Mouse (Mus musculus) testis, adult 2 months (tissue): Measurements from ENCODE around the gene Mynn. TPM values are rescaled to one million over a fixed set of nuclear protein-coding genes. Genes with fewer than 3 reads are reported as not detected.

Source experiments
- H3K27ac ChIP-seq: fragments of 200-500 bp; 2 replicates; pipeline ENCODE4 v1.5.1; 2012; ENCODE audit warnings: low read depth, low read length; ENCODE audit not compliant: control insufficient read depth, insufficient read depth
- H3K27me3 ChIP-seq: fragments of 200-500 bp; 2 replicates; pipeline ENCODE4 v1.6.1; 2012; ENCODE audit warnings: mild to moderate bottlenecking, low read length, moderate library complexity; ENCODE audit not compliant: control insufficient read depth, insufficient read depth
- H3K36me3 ChIP-seq: fragments of 200-500 bp; 2 replicates; pipeline ENCODE4 v1.6.1; 2012; ENCODE audit warnings: mild to moderate bottlenecking, low read length; ENCODE audit not compliant: control insufficient read depth, insufficient read depth
- H3K4me1 ChIP-seq: fragments of 200-500 bp; 2 replicates; pipeline ENCODE4 v1.6.1; 2012; ENCODE audit warnings: low read length; ENCODE audit not compliant: control insufficient read depth, insufficient read depth
- H3K4me3 ChIP-seq: fragments of 200-500 bp; 2 replicates; pipeline ENCODE4 v1.5.1; 2012; ENCODE audit warnings: low read depth, mild to moderate bottlenecking, low read length, moderate library complexity, mixed read lengths; ENCODE audit not compliant: control insufficient read depth
- CTCF ChIP-seq: fragments of 200-500 bp; IDR thresholded peaks from 2 replicates; pipeline ENCODE4 v1.5.1; 2012; ENCODE audit warnings: low read depth, mild to moderate bottlenecking, inconsistent platforms, low read length, moderate library complexity; ENCODE audit not compliant: control insufficient read depth, insufficient read depth, insufficient replicate concordance
- POLR2A ChIP-seq: fragments of 200-500 bp; IDR thresholded peaks from 2 replicates; pipeline ENCODE4 v1.6.1; 2012; ENCODE audit warnings: low read depth, mild to moderate bottlenecking, inconsistent platforms, low read length, moderate library complexity; ENCODE audit not compliant: control insufficient read depth
- polyA plus RNA-seq: library from polyadenylated mRNA; depleted of rRNA; stranded (reverse); fragments of >200 nt; gene quantifications from 2 replicates; pipeline ENCODE4 v1.2.3, GENCODE M21; 2012; rRNA removed

The Mynn gene
- polyA plus RNA-seq, 1 experiment, result 6.2 TPM

DNA sequence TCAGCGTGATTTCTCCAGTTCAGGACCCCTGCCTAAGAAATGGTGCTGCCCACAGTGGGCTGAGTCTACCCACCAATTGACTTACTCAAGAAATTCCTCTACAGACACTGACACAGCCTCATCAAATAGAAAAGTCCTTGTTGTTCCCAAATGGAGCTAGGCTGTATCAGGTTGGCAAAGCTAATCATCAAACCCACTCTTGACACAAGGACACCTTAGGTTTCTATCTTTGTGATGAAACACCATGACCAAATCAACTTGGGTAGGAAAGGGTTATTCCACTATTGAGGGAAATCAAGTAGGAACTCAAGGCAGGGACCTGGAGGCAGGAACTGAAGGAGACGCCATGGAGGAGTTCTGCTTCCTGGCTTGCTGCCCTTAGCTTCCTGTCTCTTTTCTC lies 42.3 kb downstream of the Mynn start, which contains the start of gene Lrriq4:
Gene Lrriq4 (plus strand): TSS at position 301 of the 400 bp plus-strand sequence.
- no peak within 1 kb of the TSS for H3K27ac ChIP-seq
- H3K4me1 ChIP-seq, result peaks cover 3% of the 10 kb centered on the region
- H3K4me3 ChIP-seq, result peak within 1 kb of the TSS; percentile 67

DNA sequence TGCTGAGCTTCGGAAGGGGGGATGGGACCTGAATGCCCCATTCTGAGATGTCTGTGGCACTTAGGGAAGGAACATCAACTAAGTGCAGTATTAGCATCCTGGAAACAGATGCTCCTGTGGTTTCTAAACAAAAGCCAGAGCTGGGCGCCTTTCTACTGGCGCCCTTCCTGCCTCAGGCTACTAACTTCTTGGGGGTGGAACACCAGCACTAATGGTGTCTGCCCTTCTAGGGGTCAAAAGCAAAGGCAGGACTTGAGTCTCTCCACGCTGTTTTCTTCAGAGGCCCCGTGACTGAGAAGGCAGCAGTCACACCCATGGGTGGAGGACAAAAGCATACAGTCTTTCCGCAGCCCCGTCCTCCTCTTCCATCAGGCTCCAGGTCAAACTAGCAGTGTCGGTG lies 44.9 kb downstream of the Mynn start:
- TF ChIP-seq CTCF (no peak), POLR2A (no peak)
- Histone ChIP-seq H3K4me1 (peaks cover 11% of the 10 kb centered on the region), H3K4me3 (peak overlapping the region; percentile 89), H3K27ac (no peak overlapping the region), H3K27me3 (no peaks in the 10 kb centered on the region), H3K36me3 (0 out of 2 replicates have a peak, but pooled peaks cover 3% of the 10 kb centered on the region)

More for the DNA sequence above, 42.3 kb downstream of the Mynn start, which contains the start of gene Lrriq4:
- peaks cover 3% of the 10 kb centered on the region; the same call in 1 of the 2 replicates for H3K36me3 ChIP-seq
- H3K27me3 ChIP-seq, result no peaks in the 10 kb centered on the region
- no peak for TF ChIP-seq POLR2A

DNA sequence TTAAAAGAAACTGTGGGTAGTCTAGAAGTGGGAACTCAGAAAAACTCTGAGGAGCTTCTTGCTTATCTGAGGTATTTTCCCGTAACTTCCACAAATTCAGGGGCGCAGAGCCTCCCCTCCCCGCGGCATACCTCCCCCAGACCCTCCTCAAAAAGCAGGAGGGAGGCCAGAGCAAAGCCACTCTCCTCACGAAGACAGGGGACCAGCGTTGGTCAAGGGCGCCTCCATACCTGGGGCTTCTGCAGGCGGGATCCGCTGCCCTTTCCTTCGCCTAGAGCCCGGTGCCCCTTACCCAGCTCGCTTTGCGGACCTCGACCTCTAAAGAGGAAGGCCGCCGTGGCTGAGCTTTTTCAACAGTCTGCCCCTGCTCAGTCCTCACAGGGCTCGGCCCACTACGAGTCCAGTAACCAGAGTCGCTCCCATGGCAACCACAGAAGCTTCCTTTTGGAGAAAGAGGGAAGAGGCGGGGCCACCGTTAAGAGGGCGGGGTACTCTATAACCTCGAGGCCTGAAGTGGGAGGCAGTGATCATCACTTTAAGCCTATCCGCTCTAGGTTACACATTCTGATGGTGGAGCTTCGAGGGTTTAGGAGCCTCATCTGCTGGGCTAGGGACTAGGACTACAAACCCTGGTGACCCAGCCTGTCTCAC lies 45.7 kb downstream of the Mynn start, which contains the start of gene Lrrc34:
Gene Lrrc34 (minus strand): TSS at position 430 of the 651 bp plus-strand sequence.
- peaks cover 11% of the 10 kb centered on the region for H3K4me1 ChIP-seq
- H3K36me3 ChIP-seq, result 0 out of 2 replicates have a peak, but pooled peaks cover 3% of the 10 kb centered on the region
- H3K27me3 ChIP-seq, result no peaks in the 10 kb centered on the region
- H3K27ac ChIP-seq, result peak within 1 kb of the TSS; percentile 81
- no peak for TF ChIP-seq CTCF
- peak; percentile 82 for TF ChIP-seq POLR2A
- H3K4me3 ChIP-seq, result peak within 1 kb of the TSS; percentile 94

DNA sequence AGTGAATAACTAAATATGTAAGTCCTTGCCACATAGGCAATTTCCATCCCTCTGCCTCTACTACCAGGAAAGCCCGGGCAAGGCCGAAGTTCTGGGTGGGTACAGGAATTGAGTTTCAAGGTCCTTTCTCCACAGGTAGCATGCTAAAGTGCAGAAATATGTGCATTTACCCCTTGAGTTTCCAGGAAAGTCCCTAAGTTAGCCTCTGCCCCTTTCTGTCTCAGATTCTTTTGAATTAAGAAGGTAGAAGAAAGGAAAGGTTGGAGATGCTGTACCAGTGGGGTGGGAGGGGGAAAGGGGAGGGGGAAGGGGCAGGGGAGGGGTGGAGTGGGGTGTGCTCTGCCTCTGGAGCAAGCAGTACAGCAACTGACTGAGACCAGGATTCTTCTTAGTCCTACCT lies 46.6 kb downstream of the Mynn start:
- Histone ChIP-seq H3K27me3 (no peaks in the 10 kb centered on the region), H3K27ac (no peak overlapping the region), H3K4me1 (peaks cover 11% of the 10 kb centered on the region), H3K4me3 (peak overlapping the region; percentile 94), H3K36me3 (0 out of 2 replicates have a peak, but pooled peaks cover 3% of the 10 kb centered on the region)
- no peak for TF ChIP-seq CTCF
- no peak for TF ChIP-seq POLR2A

DNA sequence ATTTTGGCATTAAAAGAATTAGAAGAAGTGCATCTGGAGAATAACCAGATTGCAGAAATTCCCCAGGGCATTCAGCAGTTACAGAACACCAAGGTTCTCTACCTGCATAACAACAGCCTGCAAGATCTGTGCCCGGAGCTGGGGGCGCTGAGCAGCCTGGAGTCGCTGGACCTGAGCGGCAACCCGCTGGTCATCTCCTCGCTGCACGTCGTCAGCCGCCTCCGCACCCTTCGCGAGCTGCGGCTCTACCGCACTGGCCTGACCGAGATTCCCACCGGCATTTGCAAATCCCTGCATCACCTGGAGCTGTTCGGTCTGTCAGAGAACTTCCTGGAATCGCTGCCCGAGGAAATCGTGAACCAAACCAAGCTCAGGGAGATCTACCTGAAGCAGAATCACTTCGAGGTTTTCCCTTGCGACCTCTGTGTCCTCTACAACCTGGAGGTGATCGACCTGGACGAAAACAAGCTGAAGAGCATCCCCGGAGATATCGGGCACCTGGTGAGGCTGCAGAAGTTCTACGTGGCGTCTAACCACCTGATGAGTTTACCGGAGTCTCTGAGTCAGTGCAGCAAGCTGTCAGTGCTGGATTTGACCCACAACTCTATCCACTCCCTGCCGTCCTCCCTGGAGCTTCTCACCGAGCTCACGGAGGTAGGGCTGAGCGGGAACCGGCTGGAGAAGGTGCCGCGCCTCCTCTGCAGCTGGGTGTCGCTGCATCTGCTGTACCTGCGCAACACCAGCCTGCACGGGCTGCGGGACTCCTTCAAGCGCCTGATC lies 48.4 kb downstream of the Mynn start:
- Histone ChIP-seq H3K4me1 (peaks cover 11% of the 10 kb centered on the region), H3K36me3 (0 out of 2 replicates have a peak, but pooled peaks cover 3% of the 10 kb centered on the region), H3K4me3 (peak overlapping the region; percentile 82), H3K27ac (no peak overlapping the region), H3K27me3 (no peaks in the 10 kb centered on the region)
- no peak for TF ChIP-seq POLR2A
- TF ChIP-seq CTCF, result no peak

DNA sequence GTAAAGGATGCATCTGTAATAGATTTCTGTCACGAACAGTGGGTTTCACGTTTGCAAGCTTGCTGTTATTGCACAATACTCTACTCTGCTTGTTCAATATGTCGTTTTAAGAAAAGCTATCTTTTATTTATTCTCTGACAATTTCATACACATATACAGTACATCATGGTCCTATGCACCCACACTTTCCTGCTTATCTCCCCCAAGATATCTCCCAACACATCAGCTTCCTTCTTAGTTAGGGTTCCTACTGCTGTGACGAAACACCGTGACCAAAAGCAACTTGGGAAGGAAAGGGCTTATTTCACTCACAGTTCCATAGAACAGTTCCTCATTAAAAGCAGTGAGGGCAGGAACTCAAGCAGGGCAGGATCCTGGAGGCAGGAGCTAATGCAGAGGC lies 54.1 kb downstream of the Mynn start:
- Histone ChIP-seq H3K4me1 (no peaks in the 10 kb centered on the region; the same call in 1 of the 2 replicates), H3K27ac (no peak overlapping the region), H3K36me3 (no peaks in the 10 kb centered on the region), H3K27me3 (no peaks in the 10 kb centered on the region), H3K4me3 (no peak overlapping the region)
- no peak for TF ChIP-seq POLR2A
- TF ChIP-seq CTCF, result no peak

DNA sequence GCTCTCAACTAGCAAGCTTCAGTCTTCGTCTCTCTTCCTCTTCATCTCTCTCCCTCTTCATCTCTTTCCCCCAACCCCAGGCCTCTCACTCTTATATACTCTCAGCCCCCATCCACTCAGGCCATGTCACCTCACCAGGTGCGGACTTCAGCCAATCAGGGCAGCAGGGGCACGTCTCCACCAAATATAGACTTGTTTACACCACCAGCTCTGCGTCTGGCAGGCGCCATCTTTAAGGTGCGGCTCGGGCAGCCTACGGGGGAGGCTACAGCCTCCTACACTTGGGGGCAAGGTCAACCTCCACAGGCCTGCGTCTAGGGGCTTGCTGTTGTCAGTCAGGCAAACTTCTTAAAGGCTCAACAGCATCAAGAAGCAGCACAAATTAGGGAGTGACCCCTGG lies 56.6 kb downstream of the Mynn start:
- H3K4me1 ChIP-seq, result no peaks in the 10 kb centered on the region; the same call in 1 of the 2 replicates
- no peak for TF ChIP-seq CTCF
- no peak for TF ChIP-seq POLR2A
- H3K27me3 ChIP-seq, result no peaks in the 10 kb centered on the region
- no peaks in the 10 kb centered on the region for H3K36me3 ChIP-seq
- H3K27ac ChIP-seq, result no peak overlapping the region
- H3K4me3 ChIP-seq, result no peak overlapping the region

Other genes with a start within 250 kb of the Mynn start
- 0.19 and 0.26 TPM in 2 replicates for gene Mecom, start 54.1 kb upstream of the Mynn start, polyA plus RNA-seq
- gene Actrt3, start 2.1 kb upstream of the Mynn start, polyA plus RNA-seq, result 42.8 and 48.8 TPM in 2 replicates
- 45.2 and 45.3 TPM in 2 replicates for gene Lrriq4, start 42.4 kb downstream of the Mynn start, polyA plus RNA-seq
- 54.7 and 66.2 TPM in 2 replicates for gene Lrrc34, start 45.8 kb downstream of the Mynn start, polyA plus RNA-seq
- not detected in 2 replicates for gene Lrrc31, start 97.8 kb downstream of the Mynn start, polyA plus RNA-seq
- gene Samd7, start 144.2 kb downstream of the Mynn start, polyA plus RNA-seq, result 2.4 and 3.0 TPM in 2 replicates
- gene Sec62, start 190.8 kb downstream of the Mynn start, polyA plus RNA-seq, result 6.7 and 9.0 TPM in 2 replicates